Mouse (Mus musculus): ENCODE measurements at regions not wholly inside any gene's neighbourhood (a gene's known extent, or its start where the extent isn't known, plus 50 kb on each side); places are given as distances from the start of the nearest gene placed in this dataset.

- DNase-seq (ENCODE audit: low read depth, low spot score), result no peak
These were observed 238.6 kb downstream of the Gadd45g start for GRCm38 (mm10) chr13:52085110-52085509.

GRCm38 (mm10) chr13:52088319-52088718 lies 241.8 kb downstream of the Gadd45g start:
- DNase-seq (ENCODE audit: low read depth, low spot score), result no peak

- no peak for DNase-seq (ENCODE audit: low read depth, low spot score)
These were observed 243.9 kb downstream of the Gadd45g start for GRCm38 (mm10) chr13:52090365-52090764.

- no peak for DNase-seq (ENCODE audit: low read depth, low spot score)
These were observed 248.3 kb downstream of the Gadd45g start for GRCm38 (mm10) chr13:52094785-52095184.

GRCm38 (mm10) chr13:52096506-52096905 lies 250.0 kb downstream of the Gadd45g start:
- DNase-seq (ENCODE audit: low read depth, low spot score), result no peak

GRCm38 (mm10) chr13:52105989-52106642 lies 259.6 kb downstream of the Gadd45g start:
- DNase-seq (ENCODE audit: low read depth, low spot score), result no peak

GRCm38 (mm10) chr13:52108349-52108921 lies 262.0 kb downstream of the Gadd45g start:
- DNase-seq (ENCODE audit: low read depth, low spot score), result no peak

GRCm38 (mm10) chr13:52109039-52109759 lies 262.7 kb downstream of the Gadd45g start:
- DNase-seq (ENCODE audit: low read depth, low spot score), result no peak

GRCm38 (mm10) chr13:52110750-52111149 lies 264.3 kb downstream of the Gadd45g start:
- no peak for DNase-seq (ENCODE audit: low read depth, low spot score)

- no peak for DNase-seq (ENCODE audit: low read depth, low spot score)
These were observed 267.1 kb downstream of the Gadd45g start for GRCm38 (mm10) chr13:52113549-52113948.

- DNase-seq (ENCODE audit: low read depth, low spot score), result no peak
These were observed 268.0 kb downstream of the Gadd45g start for GRCm38 (mm10) chr13:52114431-52114830.

GRCm38 (mm10) chr13:52114962-52115361 lies 268.5 kb downstream of the Gadd45g start:
- DNase-seq (ENCODE audit: low read depth, low spot score), result no peak

GRCm38 (mm10) chr13:52116241-52116640 lies 269.8 kb downstream of the Gadd45g start:
- DNase-seq (ENCODE audit: low read depth, low spot score), result no peak

- no peak for DNase-seq (ENCODE audit: low read depth, low spot score)
These were observed 270.3 kb downstream of the Gadd45g start for GRCm38 (mm10) chr13:52116756-52117155.

- no peak for DNase-seq (ENCODE audit: low read depth, low spot score)
These were observed 274.3 kb downstream of the Gadd45g start for GRCm38 (mm10) chr13:52120795-52121194.

GRCm38 (mm10) chr13:52125037-52125436 lies 278.6 kb downstream of the Gadd45g start:
- no peak for DNase-seq (ENCODE audit: low read depth, low spot score)

GRCm38 (mm10) chr13:52127751-52128150 lies 281.3 kb downstream of the Gadd45g start:
- no peak for DNase-seq (ENCODE audit: low read depth, low spot score)

- no peak for DNase-seq (ENCODE audit: low read depth, low spot score)
These were observed 283.0 kb downstream of the Gadd45g start for GRCm38 (mm10) chr13:52129466-52129865.

GRCm38 (mm10) chr13:52133202-52133601 lies 286.7 kb downstream of the Gadd45g start:
- no peak for DNase-seq (ENCODE audit: low read depth, low spot score)

GRCm38 (mm10) chr13:52138331-52138945 lies 292.0 kb downstream of the Gadd45g start:
- no peak for DNase-seq (ENCODE audit: low read depth, low spot score)

GRCm38 (mm10) chr13:52139140-52139809 lies 292.8 kb downstream of the Gadd45g start:
- no peak for DNase-seq (ENCODE audit: low read depth, low spot score)

GRCm38 (mm10) chr13:52140221-52140620 lies 293.7 kb downstream of the Gadd45g start:
- no peak for DNase-seq (ENCODE audit: low read depth, low spot score)

Data from embryo, embryonic 11.5 days (tissue).